Mouse (Mus musculus): ENCODE data around the gene Msi2.

- TF ChIP-seq FLI1 (IDR thresholded peaks at IDR 0.05; ENCODE audit: low read length) (no peak), GATA1 (IDR thresholded peaks at IDR 0.05; ENCODE audit: borderline replicate concordance, low read length) (no peak)
Observed at GRCm38 (mm10) chr11:88602471-88603120, 115.7 kb downstream of the Msi2 start.
